Mouse (Mus musculus): ENCODE measurements around the gene Cep68. TPM values are rescaled to one million over a fixed set of nuclear protein-coding genes. Genes with fewer than 3 reads are reported as not detected.

The Cep68 gene
- polyA plus RNA-seq, 1 experiment from 2014 or later: 29.3 TPM

DNA sequence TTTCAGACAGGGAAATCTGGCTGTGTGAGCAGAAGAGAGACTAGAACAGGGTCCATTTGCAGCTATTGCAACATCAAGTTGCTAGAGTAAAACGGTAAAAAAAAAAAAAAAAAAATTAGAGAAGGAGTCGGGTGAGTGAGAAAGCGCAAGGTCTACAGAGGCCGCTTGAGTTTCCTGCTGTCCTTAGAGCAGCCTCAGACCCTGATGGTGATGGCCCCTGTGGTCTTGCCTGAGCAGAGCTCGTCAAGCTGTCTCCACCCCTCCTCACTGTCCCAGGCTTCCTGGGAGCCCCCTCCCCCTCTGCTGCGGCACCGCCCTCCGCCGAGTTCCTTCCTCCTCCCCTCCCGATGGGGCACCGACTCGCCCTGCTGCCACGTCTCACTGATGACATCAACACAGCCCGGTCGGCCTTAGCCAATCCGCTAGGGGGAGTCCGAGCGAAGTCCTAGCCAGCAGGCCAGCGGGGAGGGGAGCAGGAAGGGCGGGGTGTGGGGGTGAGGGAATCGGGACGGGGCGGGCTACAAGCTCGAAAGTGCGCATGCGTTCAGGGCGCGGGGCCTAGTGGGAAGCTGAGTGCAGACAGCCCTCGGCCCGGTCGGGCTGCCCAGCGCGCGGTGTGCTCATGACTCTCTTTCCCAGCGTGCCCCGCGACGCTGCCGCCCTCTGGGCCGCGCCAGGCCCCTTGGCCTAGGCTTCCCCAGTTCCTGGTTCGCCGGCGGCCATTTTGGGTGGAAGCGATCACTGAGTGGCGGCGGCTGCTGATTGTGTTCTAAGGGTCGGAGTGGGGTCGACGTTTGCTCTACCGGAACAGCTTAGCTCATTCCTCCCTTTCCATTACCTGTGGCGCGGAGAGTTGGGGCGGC is 48.3 kb downstream of the Cep68 start, which contains the start of gene Rab1a:
Gene Rab1a, plus strand, starts transcription at position 720 of the 863 bp plus-strand sequence.
- no peaks in the 10 kb centered on the region for H3K36me3 ChIP-seq
- WGBS: under 1% methylated on average over 47 of the region's 54 CpGs
- peak within 1 kb of the TSS; percentile 98 for H3K9ac ChIP-seq
- peak within 1 kb of the TSS; percentile 99 for H3K27ac ChIP-seq (replicated peaks)
- H3K27me3 ChIP-seq: no peaks in the 10 kb centered on the region
- H3K4me3 ChIP-seq: peak within 1 kb of the TSS; percentile 100
- no peaks in the 10 kb centered on the region for H3K9me3 ChIP-seq
- peak within 1 kb of the TSS; percentile 89 for H3K4me2 ChIP-seq
- peaks cover 36% of the 10 kb centered on the region for H3K4me1 ChIP-seq (replicated peaks)
- ATAC-seq (ENCODE audit: low read depth): peak; percentile 99

DNA sequence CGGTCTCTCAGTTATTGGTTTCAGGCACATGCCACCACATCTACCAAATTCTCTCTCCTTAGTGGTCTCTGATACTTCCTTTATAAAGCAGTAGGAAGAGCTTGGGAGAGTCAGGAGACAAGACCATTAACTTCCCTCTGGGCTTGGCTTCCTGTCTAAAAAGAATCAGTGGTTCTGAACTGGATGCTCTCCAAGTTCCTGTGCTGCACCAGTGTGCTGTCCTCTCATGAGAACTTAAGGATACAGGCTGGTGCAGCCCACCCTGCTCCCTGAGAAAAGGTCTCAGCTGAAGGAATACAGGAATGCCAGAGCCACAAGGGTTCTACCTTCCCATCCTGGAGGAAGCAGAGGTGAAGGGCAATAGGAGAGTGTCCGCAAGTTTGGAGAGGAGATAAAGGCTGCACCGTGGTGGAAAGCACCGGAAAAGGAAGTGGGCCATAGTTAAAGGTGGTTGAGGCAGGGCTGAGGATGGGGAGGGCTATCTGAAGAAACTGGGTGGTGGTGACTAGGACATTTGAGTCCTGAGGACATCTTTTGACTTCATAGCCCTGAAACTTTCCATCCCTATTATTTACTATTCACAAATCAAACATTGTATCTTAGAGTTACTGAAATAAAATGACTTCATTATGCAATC is 56.0 kb downstream of the Cep68 start:
- Histone ChIP-seq H3K27me3 (no peaks in the 10 kb centered on the region), H3K36me3 (no peaks in the 10 kb centered on the region), H3K9ac (no peak overlapping the region), H3K4me3 (no peak overlapping the region), H3K4me2 (no peak overlapping the region), H3K27ac (replicated peaks) (no peak overlapping the region), H3K4me1 (replicated peaks) (no peaks in the 10 kb centered on the region), H3K9me3 (no peaks in the 10 kb centered on the region)
- no peak for ATAC-seq (ENCODE audit: low read depth)
- 93% methylated on average over 4 of the region's 4 CpGs for whole genome bisulfite sequencing

DNA sequence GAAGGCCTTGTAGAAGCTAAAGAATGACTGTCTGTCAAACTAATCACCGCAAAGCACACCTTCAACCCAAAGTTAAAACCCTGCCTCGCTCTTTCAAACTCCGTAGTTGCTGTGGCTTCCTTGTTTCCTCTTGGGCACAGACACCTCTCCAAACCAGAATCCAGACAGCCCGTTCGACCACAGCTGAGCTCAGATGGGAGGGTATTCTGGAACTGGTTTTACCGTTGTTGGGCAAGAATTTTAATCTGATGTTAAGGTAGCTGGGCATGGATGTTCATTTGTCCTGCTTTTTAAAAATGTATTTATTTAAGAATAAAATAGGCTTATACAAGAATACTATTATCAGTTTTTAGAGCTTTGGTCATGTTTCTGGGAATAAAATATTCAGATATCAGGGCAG is 62.0 kb downstream of the Cep68 start:
- Histone ChIP-seq H3K27me3 (no peaks in the 10 kb centered on the region), H3K4me2 (no peak overlapping the region), H3K4me1 (replicated peaks) (no peaks in the 10 kb centered on the region), H3K36me3 (no peaks in the 10 kb centered on the region), H3K9ac (no peak overlapping the region), H3K9me3 (no peaks in the 10 kb centered on the region), H3K4me3 (no peak overlapping the region), H3K27ac (replicated peaks) (no peak overlapping the region)
- 84% methylated on average over 6 of the region's 6 CpGs for WGBS
- ATAC-seq (ENCODE audit: low read depth): no peak

Other genes with a start within 250 kb of the Cep68 start
- 159 and 177 TPM in 2 replicates for gene Actr2, start 136.5 kb downstream of the Cep68 start, polyA plus RNA-seq (2015; fragmentation: Nextera tagmentation; extraction: Ambion mirVana)
- gene Rab1a, start 48.0 kb downstream of the Cep68 start, polyA plus RNA-seq (2015; fragmentation: Nextera tagmentation; extraction: Ambion mirVana): 315 and 339 TPM in 2 replicates
- gene Slc1a4, start 83.3 kb upstream of the Cep68 start, polyA plus RNA-seq (2015; fragmentation: Nextera tagmentation; extraction: Ambion mirVana): 37.6 and 41.2 TPM in 2 replicates

All from neural tube, embryonic 13.5 days (tissue).